In the genomic region with DNA sequence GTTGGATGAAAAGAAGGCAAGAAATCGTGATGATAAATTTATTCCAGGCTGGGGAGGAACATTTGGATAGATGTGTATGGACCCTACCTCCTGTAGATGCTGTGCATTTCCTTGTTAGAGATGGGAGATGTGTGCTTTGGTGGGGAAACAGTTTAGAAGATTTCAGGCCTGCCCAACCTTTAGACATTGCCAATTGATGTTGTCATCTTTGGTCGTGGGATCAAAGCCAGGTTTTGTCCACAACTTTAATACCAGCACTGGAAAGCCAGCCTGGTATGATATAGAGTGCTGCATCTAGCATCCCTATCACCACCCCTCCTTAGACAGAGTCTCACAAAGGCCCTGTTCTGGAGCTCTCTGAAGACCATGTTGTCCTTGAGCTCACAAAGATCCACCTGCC, we compare ENCODE assay signal across 9 mouse cellular contexts. TPM values are rescaled to one million over a fixed set of nuclear protein-coding genes. Genes with fewer than 3 reads are reported as not detected.
A peak's percentile ranks its signal among the peaks of the same experiment; 100 is the strongest.
DNase-seq lines count a peak whose midpoint lies in the region; ATAC-seq lines count a peak whose summit lies in the region.
"Had no signal": no experiment of that assay in that cellular context is flagged by ENCODE, and none has a peak within 500 bp of the region (broad histone marks: within the 10 kb centered on the region; RNA-seq: fewer than 3 reads in every experiment).

No protein-coding gene starts in this region.

- peaks cover 14% of the 10 kb centered on the region for H3K4me1 ChIP-seq in heart, embryonic 15.5 days (replicated peaks)
- H3K4me1 ChIP-seq in heart, embryonic 12.5 days (replicated peaks) = peaks cover 15% of the 10 kb centered on the region
- H3K4me1 ChIP-seq in forebrain, embryonic 15.5 days = peaks cover 28% of the 10 kb centered on the region
- peaks cover 6% of the 10 kb centered on the region for H3K4me1 ChIP-seq in midbrain, embryonic 11.5 days (ENCODE audit: control insufficient read depth, insufficient read depth, low read length)

- H3K27me3 ChIP-seq in heart, embryonic 15.5 days = no peaks in the 10 kb centered on the region
- no peaks in the 10 kb centered on the region for H3K27me3 ChIP-seq in heart, embryonic 12.5 days (replicated peaks)
- no peaks in the 10 kb centered on the region for H3K27me3 ChIP-seq in forebrain, embryonic 15.5 days
- H3K27me3 ChIP-seq in midbrain, embryonic 11.5 days (ENCODE audit: control insufficient read depth, insufficient read depth, low read length) = no peaks in the 10 kb centered on the region

- 79% methylated on average over 2 of the region's 2 CpGs for WGBS in heart, embryonic 15.5 days
- WGBS in heart, embryonic 12.5 days = 76% methylated on average over 2 of the region's 2 CpGs
- 84% methylated on average over 2 of the region's 2 CpGs for WGBS in forebrain, embryonic 15.5 days
- 80% methylated on average over 2 of the region's 2 CpGs for WGBS in midbrain, embryonic 11.5 days

- H3K4me3 ChIP-seq in heart, embryonic 15.5 days = 0 out of 2 replicates have a peak overlapping the region, but pooled peaks have one; percentile 1
- no peak overlapping the region for H3K4me3 ChIP-seq in heart, embryonic 12.5 days
- peak overlapping the region; percentile 59; the same call in 1 of the 2 replicates for H3K4me3 ChIP-seq in forebrain, embryonic 15.5 days
- H3K4me3 ChIP-seq in midbrain, embryonic 11.5 days (ENCODE audit: low read depth, low read length) = no peak overlapping the region

- H3K9ac ChIP-seq in heart, embryonic 15.5 days = no peak overlapping the region; the same call in 1 of the 2 replicates
- no peak overlapping the region for H3K9ac ChIP-seq in heart, embryonic 12.5 days
- no peak overlapping the region for H3K9ac ChIP-seq in forebrain, embryonic 15.5 days (replicated peaks)
- no peak overlapping the region for H3K9ac ChIP-seq in midbrain, embryonic 11.5 days (ENCODE audit: low read length)

- H3K36me3 ChIP-seq in heart, embryonic 15.5 days = peaks cover 17% of the 10 kb centered on the region
- H3K36me3 ChIP-seq in heart, embryonic 12.5 days = peaks cover 26% of the 10 kb centered on the region
- H3K36me3 ChIP-seq in forebrain, embryonic 15.5 days = peaks cover 14% of the 10 kb centered on the region
- H3K36me3 ChIP-seq in midbrain, embryonic 11.5 days (ENCODE audit: control insufficient read depth, insufficient read depth, low read length) = peaks cover 6% of the 10 kb centered on the region; the same call in 1 of the 2 replicates

- ATAC-seq in heart, embryonic 15.5 days (replicated peaks; ENCODE audit: insufficient number of reproducible peaks, insufficient read depth, low FRiP score, low read depth) = no peak
- ATAC-seq in heart, embryonic 12.5 days (ENCODE audit: insufficient number of reproducible peaks, low FRiP score) = no peak
- ATAC-seq in forebrain, embryonic 15.5 days (replicated peaks) = no peak
- ATAC-seq in midbrain, embryonic 11.5 days (ENCODE audit: low FRiP score) = no peak

- H3K27ac ChIP-seq in heart, embryonic 15.5 days = no peak overlapping the region
- H3K27ac ChIP-seq in heart, embryonic 12.5 days (ENCODE audit: poor library complexity, severe bottlenecking) = no peak overlapping the region
- no peak overlapping the region for H3K27ac ChIP-seq in forebrain, embryonic 15.5 days (replicated peaks)
- H3K27ac ChIP-seq in midbrain, embryonic 11.5 days (ENCODE audit: low read depth, low read length) = no peak overlapping the region

- no peaks in the 10 kb centered on the region for H3K9me3 ChIP-seq in heart, embryonic 15.5 days (replicated peaks)
- H3K9me3 ChIP-seq in heart, embryonic 12.5 days (replicated peaks) = no peaks in the 10 kb centered on the region
- no peaks in the 10 kb centered on the region for H3K9me3 ChIP-seq in forebrain, embryonic 15.5 days
- H3K9me3 ChIP-seq in midbrain, embryonic 11.5 days (ENCODE audit: control insufficient read depth, low read length) = no peaks in the 10 kb centered on the region
- H3K9me3 ChIP-seq: G1E had no signal

- DNase-seq in NIH3T3 (ENCODE audit: low read depth) = peak; percentile 52
- peak; percentile 72 for DNase-seq in midbrain, embryonic 11.5 days (ENCODE audit: low spot score, missing footprints)
- no peak for DNase-seq in Muller cell, postnatal 12 days (ENCODE audit: inconsistent ontology term)
- DNase-seq in thymus, adult 18-20 months = no peak
- DNase-seq: thymus, adult 2 months had no signal

- H3K4me2 ChIP-seq in heart, embryonic 15.5 days = 0 out of 2 replicates have a peak overlapping the region, but pooled peaks have one; percentile 74
- no peak overlapping the region for H3K4me2 ChIP-seq in heart, embryonic 12.5 days
- H3K4me2 ChIP-seq in forebrain, embryonic 15.5 days (replicated peaks) = no peak overlapping the region
- H3K4me2 ChIP-seq in midbrain, embryonic 11.5 days = no peak overlapping the region

RNA-seq across cellular contexts. Expression of gene Wdr3, which starts 1.3 kb away (rescaled TPM):
- 23.5 and 24.2 TPM in 2 replicates for polyA plus RNA-seq in heart, embryonic 15.5 days (2015; fragmentation: Nextera tagmentation; extraction: Ambion mirVana)
- 31.1 and 33.1 TPM in 2 replicates for polyA plus RNA-seq in heart, embryonic 12.5 days (2016; fragmentation: Nextera tagmentation; extraction: Ambion mirVana)
- polyA plus RNA-seq in forebrain, embryonic 15.5 days (2015; fragmentation: Nextera tagmentation; extraction: Ambion mirVana) = 41.3 and 47.1 TPM in 2 replicates
- polyA plus RNA-seq in midbrain, embryonic 11.5 days (2014; fragmentation: Nextera tagmentation; extraction: Ambion mirVana) = 64.4 and 65.5 TPM in 2 replicates

RNA-seq across cellular contexts. Expression of gene Gdap2, which starts 1.4 kb away (rescaled TPM):
- polyA plus RNA-seq in heart, embryonic 15.5 days (2015; fragmentation: Nextera tagmentation; extraction: Ambion mirVana) = 16.9 and 19.2 TPM in 2 replicates
- 21.3 and 21.4 TPM in 2 replicates for polyA plus RNA-seq in heart, embryonic 12.5 days (2016; fragmentation: Nextera tagmentation; extraction: Ambion mirVana)
- 42.7 and 49.1 TPM in 2 replicates for polyA plus RNA-seq in forebrain, embryonic 15.5 days (2015; fragmentation: Nextera tagmentation; extraction: Ambion mirVana)
- 39.2 and 46.6 TPM in 2 replicates for polyA plus RNA-seq in midbrain, embryonic 11.5 days (2014; fragmentation: Nextera tagmentation; extraction: Ambion mirVana)

Comparison
In these comparisons a context has a peak if more than half of its experiments do, and no peak if none do; other contexts are left out.
1. H3K4me3 ChIP-seq: peak in heart, embryonic 15.5 days (single experiment) and forebrain, embryonic 15.5 days (single experiment); none in heart, embryonic 12.5 days (single experiment) and midbrain, embryonic 11.5 days (single experiment).
2. DNase-seq: peak in NIH3T3 (single experiment) and midbrain, embryonic 11.5 days (single experiment); none in Muller cell, postnatal 12 days (single experiment) and thymus, adult 18-20 months (0 of 2).